Mouse (Mus musculus): ENCODE data around the gene Bnipl.
"Not testable (repeated sequence)": the region's sequence is repeated elsewhere in the genome, so short reads cannot be mapped to it uniquely, and the experiment has no call there.

The Bnipl gene

DNA sequence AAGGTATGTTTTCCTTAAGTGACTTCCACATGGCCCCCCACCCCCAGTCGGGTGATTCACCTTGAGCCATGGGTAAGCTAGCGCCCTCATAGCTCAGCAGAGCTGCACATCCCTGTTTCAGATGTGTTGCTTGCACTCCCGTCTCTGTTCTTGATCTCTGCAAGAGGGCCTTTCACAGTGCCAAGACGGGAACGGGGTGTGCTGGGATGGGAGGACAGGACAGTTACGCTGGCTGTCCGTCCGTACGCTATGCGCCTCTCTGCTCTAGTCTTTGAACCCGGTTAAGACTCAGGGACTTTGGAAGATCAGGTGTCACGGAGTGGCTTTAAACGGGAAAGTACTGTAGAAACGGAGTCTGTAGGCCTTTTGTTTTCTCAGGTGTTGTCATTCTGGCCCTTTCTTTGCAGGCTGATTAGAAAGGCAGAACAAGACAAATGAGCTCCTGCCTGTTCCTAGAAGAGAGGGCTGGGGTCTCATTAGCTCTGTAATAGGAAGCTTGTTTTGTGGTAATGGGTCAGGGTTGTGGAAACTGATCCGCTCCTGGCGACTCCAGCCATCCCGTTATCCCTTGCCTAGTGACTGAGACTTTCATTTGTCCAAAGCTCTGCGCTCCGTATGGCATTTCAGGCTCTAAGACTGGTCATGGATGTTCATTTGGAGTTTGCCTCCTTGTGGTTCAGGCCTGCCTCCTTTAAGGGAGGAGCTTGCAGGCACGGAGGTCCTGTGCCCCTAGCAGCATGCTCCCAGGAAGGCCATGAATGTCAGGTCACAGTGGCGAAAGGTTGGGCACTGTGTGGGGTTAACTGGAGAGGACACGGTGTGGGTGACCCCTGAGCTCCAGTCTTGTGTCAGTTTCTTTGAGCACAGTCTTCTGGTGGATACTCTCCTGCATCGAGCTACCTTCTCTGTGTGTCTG is 15.3 kb downstream of the Bnipl start:
- DNase-seq = no peak

DNA sequence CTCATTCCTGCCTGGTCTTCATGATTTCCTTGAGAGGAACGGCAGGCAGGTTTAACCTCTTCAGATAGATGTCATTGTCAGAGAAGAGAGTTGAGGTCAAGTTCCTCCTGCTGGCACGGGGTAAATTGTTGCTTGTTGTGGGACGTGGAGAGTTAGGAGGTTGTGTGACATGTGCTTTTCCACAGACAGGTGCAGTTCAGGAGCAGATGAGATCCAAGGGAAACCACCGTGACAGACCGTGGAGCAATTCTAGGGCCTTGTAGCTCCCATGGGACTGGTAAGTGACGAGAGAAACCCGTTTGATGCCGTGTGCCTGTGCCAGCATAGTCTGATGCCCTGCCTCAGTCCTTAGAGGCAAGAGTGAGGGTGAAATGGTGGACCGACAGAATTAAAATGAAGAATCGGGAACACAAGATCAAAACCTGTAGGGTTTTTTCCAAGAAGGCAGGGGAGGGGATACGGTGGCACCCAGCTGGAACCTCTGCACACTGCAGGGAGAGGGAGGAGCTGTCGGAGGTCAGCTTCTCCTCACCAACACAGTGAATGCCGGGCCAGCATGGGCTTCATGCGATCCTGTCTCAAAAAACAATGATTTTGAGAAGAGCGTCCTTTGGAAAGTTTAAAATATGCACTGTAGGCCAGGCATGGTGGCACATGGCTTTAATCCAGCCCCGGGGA is 17.6 kb downstream of the Bnipl start:
- DNase-seq = peak; percentile 41

DNA sequence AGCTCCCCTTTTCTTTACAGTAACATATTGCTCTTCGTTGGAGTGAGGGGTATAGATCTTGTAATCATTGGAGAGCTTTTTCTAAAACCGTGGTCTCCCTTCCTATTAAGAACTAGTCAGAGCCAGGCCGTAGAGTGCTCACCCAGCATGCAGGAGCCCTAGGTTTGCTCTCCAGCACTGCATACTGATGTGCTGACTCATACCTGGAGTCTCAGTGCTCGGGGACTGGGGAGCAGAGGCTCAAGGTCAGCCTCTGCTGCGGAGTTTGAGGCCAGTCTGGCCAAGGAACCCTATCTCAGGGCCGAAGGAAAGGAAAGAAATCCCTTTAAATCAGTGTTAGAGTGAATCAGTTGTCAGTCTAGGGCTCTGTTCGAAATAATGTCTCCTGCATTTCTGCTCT is 18.2 kb downstream of the Bnipl start:
- peak; percentile 72 for DNase-seq

DNA sequence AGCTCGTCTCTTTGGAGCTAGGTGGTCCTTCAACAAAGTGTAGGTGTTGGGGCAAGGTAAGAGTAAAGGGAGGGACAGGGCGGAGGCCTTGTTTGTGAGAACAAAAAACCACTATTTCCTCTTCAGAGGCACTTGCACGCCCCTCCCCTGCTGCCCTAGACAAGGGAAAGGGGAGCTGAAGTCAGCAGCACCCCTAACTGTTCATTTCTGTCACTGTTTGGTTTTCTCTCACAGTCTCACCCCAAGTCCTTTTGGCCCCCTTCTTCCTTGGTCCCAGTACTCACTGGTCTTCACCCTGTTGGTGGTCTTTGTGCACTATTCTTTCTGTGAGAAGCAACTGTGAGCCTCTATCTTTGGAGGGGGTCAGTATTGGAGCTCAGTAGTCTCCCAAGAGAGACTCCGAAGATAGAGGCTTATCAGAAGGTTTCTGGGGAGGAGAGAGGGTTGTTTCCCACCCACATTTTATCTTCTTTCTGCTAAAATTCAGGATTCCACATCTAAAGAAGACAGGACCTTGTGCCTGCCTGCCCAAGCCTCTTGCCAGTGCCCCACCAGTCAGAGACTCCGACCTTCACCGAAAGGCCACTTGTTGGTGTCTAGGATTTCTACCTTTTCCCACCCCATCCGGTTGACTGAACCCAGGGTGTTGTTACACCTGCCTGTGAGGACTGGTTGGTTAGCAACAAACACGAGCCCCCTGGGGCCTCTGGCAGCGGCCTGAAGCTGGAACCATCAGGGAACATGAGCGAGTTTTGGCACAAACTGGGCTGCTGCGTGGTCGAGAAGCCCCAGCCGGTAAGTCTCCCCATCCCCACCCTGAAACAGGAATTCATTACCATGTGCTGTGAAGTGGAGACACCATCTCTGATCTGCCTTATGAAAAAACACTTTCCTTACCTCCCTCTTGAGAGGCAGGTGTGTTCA is 19.4 kb downstream of the Bnipl start, which contains the start of gene Mllt11:
Gene Mllt11, minus strand, starts transcription at position 874 of the 924 bp plus-strand sequence.
- DNase-seq = peak; percentile 48

DNA sequence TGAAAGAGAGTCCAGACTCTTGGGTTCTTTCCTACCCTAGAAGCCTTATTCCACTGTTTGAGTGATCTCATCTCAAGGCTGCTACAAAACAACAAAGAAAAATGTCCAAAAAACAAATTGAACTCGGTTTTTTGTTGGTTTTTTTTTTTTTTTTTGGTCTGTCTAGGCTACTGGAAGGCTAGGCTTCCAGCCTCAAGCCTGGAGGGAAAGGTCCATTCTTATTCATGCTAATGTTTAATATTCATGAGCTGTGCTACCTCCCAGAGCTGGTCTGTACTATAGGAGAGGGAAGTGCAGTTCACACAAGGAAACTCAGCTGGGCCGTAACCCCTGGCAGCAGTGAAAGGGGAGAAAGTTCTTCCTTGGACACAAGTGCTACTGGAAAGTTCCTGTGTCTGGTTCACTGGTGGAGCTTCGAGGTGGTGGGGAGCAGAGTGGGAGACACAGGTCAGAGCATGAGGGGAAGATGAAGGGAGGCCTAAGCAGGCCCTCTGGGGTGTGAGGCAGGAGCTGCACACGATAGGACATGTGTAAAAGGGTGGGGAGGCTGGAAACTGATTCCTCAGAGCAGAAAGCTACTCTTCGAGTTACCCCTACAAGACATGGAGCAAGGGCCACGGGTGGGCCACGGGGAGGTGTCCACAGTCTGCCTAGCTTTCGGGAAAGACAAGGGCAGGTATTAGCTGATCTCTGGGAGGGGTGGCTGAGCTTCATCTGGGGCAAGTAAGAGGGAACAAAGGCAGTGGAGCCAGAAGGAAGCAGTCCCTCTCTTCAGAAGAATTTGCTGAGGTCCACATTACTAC is 20.3 kb downstream of the Bnipl start:
- DNase-seq = peak; percentile 68

DNA sequence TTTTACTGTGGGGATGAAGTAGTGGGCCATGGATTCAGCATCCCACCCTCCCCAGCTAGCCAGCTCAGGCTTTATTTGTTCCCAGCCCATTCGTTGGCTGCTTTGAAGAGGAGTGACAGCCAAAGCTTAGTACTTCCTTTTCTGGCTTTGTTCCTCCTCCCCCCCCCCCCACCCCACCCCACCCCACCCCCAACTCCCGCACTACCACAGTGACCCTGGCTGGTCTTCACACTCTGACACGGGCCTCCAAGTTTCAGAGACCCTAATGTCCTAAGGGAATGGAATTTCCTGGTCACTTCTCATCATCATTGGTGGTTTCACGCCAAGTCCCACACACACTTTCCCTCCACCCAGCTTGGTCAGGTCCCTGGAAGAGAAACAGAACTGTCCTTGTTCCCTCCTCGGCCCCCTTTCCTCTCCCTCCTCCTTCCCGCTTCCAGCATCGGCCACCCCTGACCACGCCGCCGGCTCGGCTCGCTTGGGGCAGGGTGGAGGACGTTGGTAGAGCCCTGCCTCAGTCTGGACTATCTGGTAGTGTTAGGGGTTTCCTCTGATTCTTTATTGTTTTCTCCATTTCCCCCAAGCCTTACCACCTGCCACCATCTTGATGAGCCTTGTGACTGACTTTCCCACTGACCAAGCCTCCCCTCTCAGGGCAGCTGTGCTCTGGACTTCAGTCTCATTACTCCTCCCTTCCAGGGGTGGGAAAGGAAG is 21.1 kb downstream of the Bnipl start:
- peak; percentile 75 for DNase-seq

DNA sequence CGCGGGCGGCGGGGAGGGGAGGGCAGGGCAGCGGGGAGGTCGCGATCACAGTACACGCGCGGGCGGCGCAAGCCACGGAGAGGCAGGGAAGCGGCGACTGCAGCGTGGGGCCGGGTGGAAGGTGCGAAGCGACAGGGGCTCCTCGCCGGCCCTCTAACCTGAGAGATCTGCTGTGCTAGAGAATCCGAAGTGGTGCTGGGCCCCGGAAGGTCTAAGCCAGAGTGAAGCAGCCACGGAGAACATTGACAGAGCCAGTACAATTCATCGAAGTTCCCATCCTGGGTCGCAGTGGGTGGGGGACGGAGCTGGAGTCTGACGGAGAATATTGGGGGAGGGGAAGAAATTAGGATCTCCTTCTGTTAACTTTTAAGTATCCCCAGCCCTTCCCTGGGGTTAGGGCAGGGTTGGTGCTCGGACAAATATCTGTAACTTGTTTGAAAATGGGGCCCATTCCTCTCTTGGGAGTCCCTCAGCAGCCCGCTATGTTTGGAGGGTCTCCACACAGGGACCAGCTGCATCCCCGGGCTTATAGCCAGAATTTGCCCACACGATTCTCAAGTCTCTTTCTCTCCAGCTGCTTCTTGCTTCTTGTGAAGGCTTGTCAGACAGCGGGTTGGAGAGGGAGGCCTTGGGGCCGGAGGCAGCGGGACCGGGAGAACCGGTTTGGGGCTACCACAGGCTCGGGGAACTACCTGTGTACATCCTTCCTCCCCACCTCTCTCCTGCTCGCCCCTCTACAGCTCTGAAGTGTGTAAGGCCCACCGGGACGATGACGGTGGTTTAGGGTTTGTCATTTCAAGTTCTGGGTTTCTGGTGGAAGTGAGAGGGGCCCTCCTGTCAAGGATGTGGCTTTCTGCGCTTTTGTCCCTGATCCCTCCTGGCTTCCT is 21.9 kb downstream of the Bnipl start:
- DNase-seq = peak; percentile 67

DNA sequence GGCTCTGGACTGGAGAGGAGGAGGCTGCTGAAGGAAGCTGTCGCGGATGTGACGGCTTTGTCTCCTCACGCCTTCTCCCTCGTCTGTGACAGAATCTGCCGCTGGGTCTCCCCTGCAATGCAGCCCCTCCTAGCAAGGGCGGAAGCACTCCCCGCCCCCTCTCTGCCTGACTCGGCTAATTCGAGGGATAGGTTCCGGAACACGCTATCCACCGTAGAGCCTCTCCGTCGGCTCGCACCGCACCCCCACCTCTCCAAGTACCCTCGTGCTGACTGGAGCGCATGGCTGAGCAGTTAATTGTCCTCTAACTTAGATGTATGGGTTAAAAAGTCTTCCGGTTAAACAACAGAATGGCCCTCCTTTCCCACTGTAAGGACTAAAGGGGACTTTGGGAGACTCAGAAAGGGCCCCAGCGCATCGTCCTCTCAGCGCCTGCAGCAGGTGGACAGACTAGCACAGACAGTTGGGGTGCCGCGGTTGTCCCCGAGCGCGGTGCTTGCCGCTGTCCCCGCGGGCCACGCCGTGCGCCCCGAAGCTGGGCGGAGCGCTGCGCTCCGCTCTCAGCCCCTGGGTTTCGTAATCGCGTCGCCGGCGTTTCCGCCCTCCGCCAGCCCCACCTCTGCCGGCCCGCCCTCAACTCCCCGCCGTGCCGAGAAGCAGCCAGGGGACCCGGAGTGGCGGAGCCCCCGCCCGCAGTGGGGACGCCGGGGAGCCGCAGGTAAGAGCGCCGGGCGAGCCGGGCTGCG is 22.7 kb downstream of the Bnipl start, which contains the start of gene Cdc42se1:
Gene Cdc42se1, plus strand, starts transcription at position 585 of the 746 bp plus-strand sequence.
- DNase-seq = peak; percentile 93

DNA sequence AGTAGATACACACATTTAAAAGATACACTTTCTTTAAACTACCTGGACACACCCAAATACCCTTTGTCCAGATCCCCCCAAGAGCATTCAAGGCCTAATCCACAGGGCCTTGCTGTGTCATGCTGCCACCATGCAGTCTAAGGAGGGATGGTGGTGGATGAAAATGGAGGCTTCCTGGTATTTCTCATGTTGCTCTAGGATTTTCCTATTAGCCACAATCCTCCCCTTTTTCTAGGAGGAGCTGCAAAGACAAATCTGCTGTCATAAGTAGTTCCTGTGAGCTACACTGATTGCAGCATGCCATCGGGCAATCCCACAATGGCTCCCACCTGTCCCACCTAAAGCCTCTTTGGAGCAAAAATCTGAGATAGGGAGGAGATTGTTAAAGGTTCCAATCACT is 23.8 kb downstream of the Bnipl start:
- DNase-seq = no peak

DNA sequence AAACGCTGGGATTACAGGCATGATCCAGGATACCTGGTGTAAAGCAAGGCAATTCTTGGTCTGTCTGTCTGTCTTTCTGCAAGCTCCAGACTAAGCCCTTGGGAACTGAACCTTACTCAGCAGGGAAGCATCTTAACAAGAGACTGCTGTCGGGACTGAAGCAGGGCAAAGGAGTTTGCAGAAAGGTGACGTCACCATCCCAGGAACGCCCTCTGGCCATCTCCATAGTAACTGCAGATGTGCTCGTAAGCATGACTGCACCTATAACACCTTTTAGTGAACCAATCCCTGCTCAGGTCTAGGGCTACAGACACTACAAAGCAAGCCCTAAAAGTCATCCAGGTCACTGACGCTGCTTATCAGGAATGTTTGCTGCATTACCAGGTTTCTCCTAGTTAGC is 26.7 kb downstream of the Bnipl start:
- peak; percentile 59 for DNase-seq

DNA sequence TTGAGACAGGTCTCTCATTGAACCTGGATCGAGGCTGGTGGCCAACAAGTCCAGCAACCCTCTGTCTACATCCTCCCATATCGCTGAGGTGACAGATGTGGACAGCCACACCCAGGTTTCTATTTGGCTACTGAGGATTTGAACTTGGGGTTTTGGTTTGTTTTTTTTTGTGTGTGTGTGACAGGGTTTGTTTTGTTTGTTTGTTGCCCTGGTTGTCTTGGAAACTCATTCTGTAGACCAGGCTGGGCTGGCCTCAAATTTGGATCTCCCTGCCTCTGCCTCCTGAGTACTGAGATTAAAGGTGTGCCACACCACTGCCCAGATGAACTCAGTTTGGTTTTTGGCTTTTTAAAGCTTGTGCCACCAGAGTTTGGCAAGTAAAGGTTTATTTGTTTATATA is 28.0 kb downstream of the Bnipl start:
- DNase-seq = no peak

DNA sequence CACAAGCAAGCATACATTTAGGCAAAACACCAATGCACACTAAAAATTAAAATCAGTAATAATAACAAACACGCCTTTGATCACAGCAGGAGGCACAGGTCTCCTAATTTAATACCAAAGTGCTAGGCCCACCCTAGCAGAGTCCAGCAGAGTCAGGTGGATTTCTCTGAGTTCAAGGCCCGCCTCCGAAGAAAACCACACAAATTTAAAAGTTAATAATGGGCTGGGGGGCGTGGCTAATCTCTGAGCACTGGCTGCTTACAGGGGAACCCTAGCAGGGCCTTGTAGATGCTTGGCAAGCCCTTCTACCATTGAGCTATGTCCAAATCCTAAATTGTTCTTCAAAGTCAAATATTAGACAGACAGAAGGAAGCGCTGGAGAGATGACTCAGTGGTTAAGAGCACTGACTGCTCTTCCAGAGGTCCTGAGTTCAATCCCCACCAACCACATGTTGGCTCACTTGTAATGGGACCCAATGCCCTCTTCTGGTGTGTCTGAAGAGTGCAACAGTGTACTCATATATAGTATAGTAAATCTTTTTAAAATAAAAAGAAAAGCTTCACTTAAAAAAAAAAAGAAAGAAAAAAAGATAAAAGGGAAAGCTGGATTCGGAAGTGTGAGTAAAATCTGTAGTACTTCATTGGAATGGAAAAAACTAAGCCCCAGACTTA is 32.4 kb downstream of the Bnipl start:
- no peak for DNase-seq

DNA sequence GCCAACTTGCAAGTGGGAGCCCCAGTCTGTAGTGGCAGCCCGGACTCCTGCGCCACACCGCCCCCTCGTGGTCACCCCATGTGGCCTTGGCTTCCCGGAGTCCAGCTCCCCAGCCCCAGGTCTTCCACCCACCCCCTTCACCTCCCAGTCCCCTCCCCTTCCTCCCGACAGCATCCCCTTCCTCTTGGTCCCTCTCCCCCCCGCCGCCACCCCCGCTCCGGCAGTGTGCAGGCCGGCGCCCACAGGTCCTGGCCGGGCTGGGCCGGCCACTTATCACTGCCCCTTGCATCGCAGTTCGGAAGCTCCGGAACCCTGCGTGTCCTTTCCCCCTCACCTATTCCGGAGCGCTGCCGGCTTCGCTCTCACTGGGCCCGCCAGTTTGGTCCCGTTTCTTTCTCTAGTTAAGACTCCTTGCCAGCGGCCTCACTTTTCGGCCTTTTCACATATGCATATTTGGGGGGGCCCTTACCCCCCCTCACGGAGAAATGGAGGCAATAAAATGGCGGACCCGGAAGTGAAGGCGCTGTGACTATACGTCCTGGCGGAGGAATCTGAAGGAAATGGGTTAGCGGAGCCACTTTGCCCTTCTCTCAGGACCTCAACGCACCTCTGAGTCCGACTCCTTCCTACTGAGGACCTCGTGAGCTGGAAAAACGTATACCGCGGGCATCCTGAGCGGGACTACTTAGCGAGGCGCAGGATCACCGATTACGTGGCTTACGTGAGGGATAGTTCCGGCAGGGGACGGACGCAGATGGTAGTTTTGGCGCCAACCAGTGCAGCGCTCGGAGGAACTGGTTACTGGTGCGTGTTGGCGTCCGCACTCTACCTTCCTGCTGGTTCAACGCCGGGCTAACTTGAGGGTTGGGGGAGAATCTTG is 33.5 kb downstream of the Bnipl start, which contains the start of gene Gabpb2:
Gene Gabpb2, minus strand, starts transcription at position 662 of the 880 bp plus-strand sequence.
- peak; percentile 97 for DNase-seq

DNA sequence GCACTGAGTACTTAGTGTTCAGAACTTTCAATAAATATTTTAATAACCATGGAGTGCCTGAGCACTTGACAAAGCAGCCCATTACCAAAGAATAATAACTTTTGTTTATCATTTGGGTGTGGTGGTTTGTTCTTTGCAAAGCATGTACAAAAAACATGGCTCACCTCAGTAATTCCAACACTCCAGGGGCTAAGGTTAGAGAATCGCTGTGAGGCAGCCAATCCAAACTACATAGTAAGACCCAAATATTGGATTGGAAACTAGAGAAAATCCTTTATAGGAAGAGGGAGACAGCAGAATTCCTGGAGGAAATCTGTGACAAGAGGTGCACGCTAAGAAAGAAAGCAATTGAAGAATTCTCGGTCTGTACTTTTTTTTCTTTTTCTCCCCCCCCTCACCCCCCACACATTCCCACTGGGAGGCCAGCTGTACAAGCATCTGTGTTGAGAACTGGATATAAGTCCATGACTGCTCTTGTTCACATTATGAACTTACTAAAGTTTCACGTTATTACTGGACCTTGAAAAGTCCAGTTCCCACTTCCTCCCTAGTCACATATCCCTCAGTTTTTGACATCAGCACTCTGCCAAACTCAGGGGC is 34.2 kb downstream of the Bnipl start:
- DNase-seq = no peak

DNA sequence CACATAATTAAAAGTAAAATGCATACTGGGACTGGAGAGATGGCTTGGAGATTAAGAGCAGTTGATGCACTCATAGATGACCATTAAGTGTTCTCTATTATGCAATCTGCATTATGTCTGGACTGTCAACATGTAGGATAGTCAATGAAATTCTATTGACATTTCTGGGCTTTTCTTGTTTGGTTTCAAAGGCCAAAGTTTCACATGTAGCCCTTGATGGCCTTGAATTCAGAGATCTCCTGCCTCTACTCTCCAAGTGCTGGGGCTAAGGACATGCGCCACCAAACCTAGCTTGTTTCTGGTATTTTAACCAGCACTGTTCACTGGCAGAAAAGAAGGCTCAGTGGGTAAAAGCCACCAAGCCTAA is 37.4 kb downstream of the Bnipl start:
- no peak for DNase-seq

DNA sequence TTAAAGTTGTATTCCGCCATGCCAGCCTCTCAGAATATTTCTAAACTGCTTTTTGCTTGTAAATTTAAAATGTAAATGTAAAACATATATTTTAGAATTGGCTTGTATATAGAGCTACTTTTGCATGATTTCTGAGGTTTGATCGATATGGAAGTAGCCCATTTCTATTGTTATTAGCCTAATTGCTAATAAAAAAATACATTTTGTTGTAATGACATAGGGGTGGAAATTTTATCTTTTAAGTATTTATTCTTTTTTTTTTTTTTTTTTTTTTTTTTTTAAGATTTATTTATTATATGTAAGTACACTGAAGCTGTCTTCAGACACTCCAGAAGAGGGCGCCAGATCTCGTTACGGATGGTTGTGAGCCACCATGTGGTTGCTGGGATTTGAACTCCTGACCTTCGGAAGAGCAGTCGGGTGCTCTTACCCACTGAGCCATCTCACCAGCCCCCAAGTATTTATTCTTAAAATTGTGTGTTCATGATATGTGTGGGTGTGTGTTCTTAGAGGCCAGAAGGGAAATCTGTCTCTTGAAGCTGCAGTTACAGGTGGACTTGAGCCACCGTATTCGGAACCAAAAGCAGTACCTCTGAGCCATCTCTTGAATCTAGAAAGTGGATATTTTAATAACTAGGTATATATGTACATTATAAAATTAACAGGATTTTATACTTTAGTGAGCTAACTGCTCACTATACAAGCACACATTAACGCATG is 37.9 kb downstream of the Bnipl start:
- DNase-seq = not testable (repeated sequence)

DNA sequence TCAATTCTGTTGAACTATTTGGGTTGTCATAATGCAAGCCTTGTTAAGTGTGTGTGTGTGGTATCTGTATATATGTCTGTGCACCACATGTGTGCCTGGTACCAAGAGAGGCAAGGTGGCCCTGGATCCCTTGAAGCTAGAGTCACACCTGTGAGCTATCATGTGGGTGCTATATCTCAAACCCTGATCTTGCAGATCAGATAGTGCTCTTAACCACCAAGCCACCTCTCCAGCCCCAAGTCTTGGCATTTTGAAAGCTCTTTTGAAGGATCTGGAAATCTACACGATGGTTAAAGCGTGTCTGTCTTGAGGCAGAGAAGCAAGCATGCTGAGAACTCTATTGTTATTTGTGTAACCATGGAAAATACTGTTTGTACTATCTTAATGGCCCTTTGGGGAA is 40.4 kb downstream of the Bnipl start:
- DNase-seq = no peak

Data from kidney, postnatal 14 days (tissue).